Mouse (Mus musculus) E14TG2a.4 (cell line): ENCODE results near the gene Bbs12.

Experiments
- H3K27me3 ChIP-seq: 2 replicates; pipeline ENCODE4 v1.6.1; 2014; ENCODE audit warnings: low read length, control low read depth; ENCODE audit not compliant: insufficient read depth
- H3K36me3 ChIP-seq: 2 replicates; pipeline ENCODE4 v1.6.1; 2014; ENCODE audit warnings: low read length, control low read depth; ENCODE audit not compliant: insufficient read depth
- H3K4me1 ChIP-seq: replicated peaks from 2 replicates; pipeline ENCODE4 v1.6.1; 2014; ENCODE audit warnings: low read depth, low read length, control low read depth
- H3K4me3 ChIP-seq: replicated peaks from 2 replicates; pipeline ENCODE4 v1.5.1; 2014; ENCODE audit warnings: mild to moderate bottlenecking, low read length
- H3K9me3 ChIP-seq: 2 replicates; pipeline ENCODE4 v1.6.1; 2014; ENCODE audit warnings: low read length, control low read depth
- CTCF ChIP-seq: conservative IDR thresholded peaks from 2 replicates; pipeline ENCODE4 v1.5.1; 2014; ENCODE audit warnings: low read length
- NANOG ChIP-seq: IDR thresholded peaks from 2 replicates; pipeline ENCODE4 v1.6.1; 2014; ENCODE audit warnings: borderline replicate concordance, low read length, mixed read lengths
- POU5F1 ChIP-seq: IDR thresholded peaks from 2 replicates; pipeline ENCODE4 v1.6.1; 2014; ENCODE audit warnings: low read length, borderline replicate concordance

The Bbs12 gene

GRCm38 (mm10) chr3:37312370-37312941, at the start of gene Bbs12, which contains the start of gene Cetn4:
Gene Bbs12, plus strand, starts transcription at chr3:37312554.
Gene Cetn4, minus strand, starts transcription at chr3:37312708.
- peaks cover 2% of the 10 kb centered on the region; the same call in 1 of the 2 replicates for H3K27me3 ChIP-seq
- peaks cover 6% of the 10 kb centered on the region for H3K4me1 ChIP-seq
- H3K36me3 ChIP-seq, result 0 out of 2 replicates have a peak, but pooled peaks cover 4% of the 10 kb centered on the region
- H3K4me3 ChIP-seq, result peak within 1 kb of the TSS; percentile 84
- TF ChIP-seq CTCF (no peak), NANOG (no peak), POU5F1 (no peak)
- H3K9me3 ChIP-seq, result no peaks in the 10 kb centered on the region

- H3K9me3 ChIP-seq, result no peaks in the 10 kb centered on the region
- H3K36me3 ChIP-seq, result no peaks in the 10 kb centered on the region
- H3K4me3 ChIP-seq, result no peak overlapping the region
- no peaks in the 10 kb centered on the region for H3K4me1 ChIP-seq
- H3K27me3 ChIP-seq, result no peaks in the 10 kb centered on the region
- TF ChIP-seq POU5F1 (no peak), NANOG (no peak), CTCF (no peak)
These were observed 44.0 kb upstream of the Bbs12 start for GRCm38 (mm10) chr3:37268338-37268737.

- H3K36me3 ChIP-seq, result no peaks in the 10 kb centered on the region
- H3K9me3 ChIP-seq, result no peaks in the 10 kb centered on the region
- no peaks in the 10 kb centered on the region for H3K27me3 ChIP-seq
- TF ChIP-seq POU5F1 (no peak), CTCF (no peak), NANOG (no peak)
- H3K4me1 ChIP-seq, result no peaks in the 10 kb centered on the region
- H3K4me3 ChIP-seq, result no peak overlapping the region
These were observed 42.4 kb upstream of the Bbs12 start for GRCm38 (mm10) chr3:37269926-37270325.

- H3K4me1 ChIP-seq, result no peaks in the 10 kb centered on the region
- no peak for TF ChIP-seq NANOG
- peak; percentile 94 for TF ChIP-seq CTCF
- H3K9me3 ChIP-seq, result no peaks in the 10 kb centered on the region
- H3K4me3 ChIP-seq, result no peak overlapping the region
- no peaks in the 10 kb centered on the region for H3K27me3 ChIP-seq
- no peaks in the 10 kb centered on the region for H3K36me3 ChIP-seq
These were observed 41.1 kb upstream of the Bbs12 start for GRCm38 (mm10) chr3:37271209-37271608.

- Histone ChIP-seq H3K4me1 (no peaks in the 10 kb centered on the region), H3K36me3 (no peaks in the 10 kb centered on the region), H3K9me3 (no peaks in the 10 kb centered on the region), H3K4me3 (no peak overlapping the region), H3K27me3 (no peaks in the 10 kb centered on the region)
- no peak for TF ChIP-seq POU5F1
- no peak for TF ChIP-seq CTCF
- no peak for TF ChIP-seq NANOG
These were observed 39.3 kb upstream of the Bbs12 start for GRCm38 (mm10) chr3:37273092-37273491.

DNA sequence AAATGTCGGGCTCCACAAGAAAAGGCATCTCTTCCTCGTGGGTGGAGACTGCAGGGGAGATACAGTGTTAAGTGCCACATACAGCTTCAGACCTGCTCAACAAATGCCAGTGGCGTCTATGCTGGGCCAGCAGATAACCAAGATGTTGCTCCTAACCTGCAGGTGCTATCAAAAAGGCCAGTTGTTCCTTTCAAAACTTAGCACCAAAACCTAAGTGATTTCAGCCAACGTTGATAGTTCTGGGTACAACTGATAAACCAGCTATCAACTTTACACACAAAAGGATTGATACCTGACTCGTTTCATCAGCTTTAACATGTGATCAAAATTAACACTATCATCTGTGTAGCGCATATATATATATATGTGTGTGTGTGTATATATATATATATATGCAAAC, 37.7 kb upstream of the Bbs12 start:
- TF ChIP-seq POU5F1 (no peak), CTCF (no peak), NANOG (no peak)
- no peaks in the 10 kb centered on the region for H3K27me3 ChIP-seq
- H3K4me1 ChIP-seq, result no peaks in the 10 kb centered on the region
- no peak overlapping the region for H3K4me3 ChIP-seq
- H3K36me3 ChIP-seq, result no peaks in the 10 kb centered on the region
- no peaks in the 10 kb centered on the region for H3K9me3 ChIP-seq

DNA sequence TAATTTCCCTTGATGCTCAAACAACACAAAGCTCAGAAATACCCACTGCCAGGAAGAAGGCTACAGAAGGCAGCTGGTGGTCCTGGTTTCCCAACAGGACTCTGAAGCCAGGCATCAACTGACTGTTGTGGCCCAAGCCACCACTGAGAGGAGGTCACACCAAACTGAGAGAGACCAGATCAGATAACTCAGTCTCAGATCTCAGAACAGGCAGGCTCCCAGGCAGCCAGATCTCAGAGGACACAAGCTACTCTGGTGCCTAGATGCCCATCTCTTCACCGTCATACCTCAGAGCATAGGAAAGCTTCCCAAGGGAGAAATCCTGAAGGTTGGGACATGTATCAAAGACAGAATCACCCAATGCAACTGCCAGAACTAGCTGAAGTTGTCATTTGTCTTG, 32.1 kb upstream of the Bbs12 start:
- H3K4me3 ChIP-seq, result no peak overlapping the region
- H3K27me3 ChIP-seq, result no peaks in the 10 kb centered on the region
- no peak for TF ChIP-seq CTCF
- H3K36me3 ChIP-seq, result no peaks in the 10 kb centered on the region
- no peaks in the 10 kb centered on the region for H3K9me3 ChIP-seq
- no peaks in the 10 kb centered on the region for H3K4me1 ChIP-seq

- no peaks in the 10 kb centered on the region for H3K9me3 ChIP-seq
- no peaks in the 10 kb centered on the region for H3K4me1 ChIP-seq
- H3K27me3 ChIP-seq, result no peaks in the 10 kb centered on the region
- no peaks in the 10 kb centered on the region for H3K36me3 ChIP-seq
- no peak for TF ChIP-seq POU5F1
- TF ChIP-seq CTCF, result no peak
- no peak for TF ChIP-seq NANOG
- H3K4me3 ChIP-seq, result no peak overlapping the region
These were observed 31.5 kb upstream of the Bbs12 start for GRCm38 (mm10) chr3:37280871-37281270.

GRCm38 (mm10) chr3:37282299-37282922, 29.9 kb upstream of the Bbs12 start:
- Histone ChIP-seq H3K4me3 (no peak overlapping the region), H3K27me3 (no peaks in the 10 kb centered on the region), H3K36me3 (no peaks in the 10 kb centered on the region), H3K4me1 (no peaks in the 10 kb centered on the region), H3K9me3 (no peaks in the 10 kb centered on the region)
- TF ChIP-seq CTCF (no peak), POU5F1 (no peak), NANOG (no peak)

DNA sequence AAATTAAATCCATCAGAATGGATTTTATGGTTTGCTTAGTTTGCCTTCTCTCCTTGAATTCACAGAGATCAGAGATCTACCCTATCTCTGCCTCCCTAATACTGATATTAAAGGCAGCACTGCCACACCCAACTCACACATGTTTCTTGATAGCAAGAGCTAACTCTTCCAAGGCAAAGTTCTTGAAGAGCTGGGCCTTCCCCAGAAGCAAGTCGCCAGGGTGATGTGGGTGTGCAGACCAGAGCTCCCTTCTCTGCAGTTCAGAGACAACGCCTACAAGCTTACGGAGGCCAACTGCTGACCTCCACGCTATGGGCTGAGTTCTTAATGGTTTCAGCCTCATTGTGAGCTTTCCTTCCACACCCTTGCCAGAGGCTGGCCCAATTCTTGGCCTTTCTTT, 29.1 kb upstream of the Bbs12 start:
- TF ChIP-seq NANOG (no peak), CTCF (no peak), POU5F1 (no peak)
- Histone ChIP-seq H3K27me3 (no peaks in the 10 kb centered on the region), H3K36me3 (no peaks in the 10 kb centered on the region), H3K4me1 (no peaks in the 10 kb centered on the region), H3K4me3 (no peak overlapping the region), H3K9me3 (no peaks in the 10 kb centered on the region)
